In genomic region chr14:33290038-33290437, GRCm38 (mm10) we compare ENCODE assay signal across 13 mouse cellular contexts.
"Had no signal": no experiment of that assay in that cellular context is flagged by ENCODE, and none has a peak within 500 bp of the region (broad histone marks: within the 10 kb centered on the region; RNA-seq: fewer than 3 reads in every experiment).

No protein-coding gene starts in this region.

- DNase-seq: kidney, adult 2 months; kidney, postnatal 14 days; midbrain, embryonic 14.5 days; thymus, adult 2 months; thymus, postnatal 25 days had no signal

- H3K9me3 ChIP-seq: kidney, embryonic 15.5 days; limb, embryonic 15.5 days; liver, embryonic 12.5 days; neural tube, embryonic 15.5 days had no signal

- H3K9ac ChIP-seq: kidney, embryonic 15.5 days; limb, embryonic 15.5 days; liver, embryonic 12.5 days; neural tube, embryonic 15.5 days had no signal

- H3K27ac ChIP-seq: kidney, embryonic 15.5 days; left cerebral cortex, adult 2 months; limb, embryonic 15.5 days; liver, embryonic 12.5 days; neural tube, embryonic 15.5 days had no signal

- H3K4me2 ChIP-seq: kidney, embryonic 15.5 days; limb, embryonic 15.5 days; liver, embryonic 12.5 days; neural tube, embryonic 15.5 days had no signal

- ATAC-seq: intestine, embryonic 16.5 days; liver, embryonic 12.5 days; lung, postnatal 0 days had no signal

- H3K4me3 ChIP-seq: kidney, embryonic 15.5 days; left cerebral cortex, adult 2 months; limb, embryonic 15.5 days; liver, embryonic 12.5 days; myocyte; neural tube, embryonic 15.5 days had no signal

- H3K36me3 ChIP-seq: kidney, embryonic 15.5 days; limb, embryonic 15.5 days; liver, embryonic 12.5 days; neural tube, embryonic 15.5 days had no signal

- H3K4me1 ChIP-seq: kidney, embryonic 15.5 days; limb, embryonic 15.5 days; neural tube, embryonic 15.5 days had no signal

- H3K27me3 ChIP-seq: kidney, embryonic 15.5 days; limb, embryonic 15.5 days; liver, embryonic 12.5 days; neural tube, embryonic 15.5 days had no signal
